Mouse (Mus musculus): ENCODE data around the gene Chuk.

Chuk gene

DNA sequence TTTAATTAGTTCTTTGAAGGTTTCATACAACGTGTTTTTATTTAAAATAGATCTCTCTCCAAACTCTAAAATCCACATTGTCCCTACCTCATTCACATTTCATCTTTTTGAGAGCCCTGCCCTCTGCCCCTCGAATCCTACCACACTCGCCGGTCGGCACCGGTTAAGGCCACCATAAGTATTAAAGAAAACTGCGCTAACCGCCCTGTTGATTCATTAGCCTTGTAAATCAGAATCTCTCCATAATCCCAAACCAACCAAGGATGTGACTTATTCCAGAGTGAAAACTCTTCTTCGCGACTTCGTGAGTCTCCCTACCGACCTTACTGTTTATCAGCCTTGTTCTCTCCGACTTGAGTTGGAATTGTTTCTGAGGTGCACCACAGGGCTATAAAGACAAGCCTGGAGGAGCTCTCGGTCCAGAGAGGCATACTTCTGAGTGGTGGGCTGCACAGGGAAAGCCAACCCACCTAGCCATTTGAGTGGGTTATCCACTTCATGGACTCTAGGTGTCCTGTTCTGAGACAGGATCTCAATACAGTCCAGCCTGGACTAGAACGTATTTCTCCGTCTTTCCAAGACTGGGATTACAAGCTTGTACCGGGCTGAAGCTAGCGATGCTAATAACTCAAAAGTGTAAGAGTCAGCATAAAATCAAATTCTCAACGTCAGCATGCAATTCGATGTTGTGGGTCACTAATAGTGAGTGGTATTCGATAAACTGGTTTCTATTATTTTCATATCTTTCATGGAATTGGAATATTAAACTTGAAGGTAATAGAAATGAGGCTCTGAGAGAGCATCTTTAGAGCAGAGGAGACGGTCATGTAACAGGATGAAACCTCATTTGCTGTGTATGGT lies 611 bp upstream of the Chuk start:
- DNase-seq (ENCODE audit: low spot score) = no peak

DNA sequence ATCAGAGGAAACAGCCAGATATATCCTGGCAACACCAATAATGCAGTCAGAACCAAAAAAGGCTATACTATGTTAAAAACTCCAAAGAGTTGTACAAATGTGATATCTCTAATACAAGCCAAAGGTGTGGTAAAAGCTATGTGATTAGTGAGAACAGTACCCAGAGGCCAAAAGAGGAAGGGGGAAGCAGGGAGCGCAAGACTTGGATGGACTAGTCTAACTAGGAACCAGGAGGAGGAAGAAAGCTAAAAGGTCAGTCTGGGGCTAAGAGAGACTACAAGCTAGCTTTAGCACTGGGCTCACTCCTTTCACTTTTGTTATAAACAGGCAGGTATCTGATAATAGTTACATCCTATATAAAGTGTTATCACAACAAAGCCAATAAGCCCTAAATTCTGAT lies 2.9 kb downstream of the Chuk start:
- no peak for DNase-seq (ENCODE audit: low spot score)

DNA sequence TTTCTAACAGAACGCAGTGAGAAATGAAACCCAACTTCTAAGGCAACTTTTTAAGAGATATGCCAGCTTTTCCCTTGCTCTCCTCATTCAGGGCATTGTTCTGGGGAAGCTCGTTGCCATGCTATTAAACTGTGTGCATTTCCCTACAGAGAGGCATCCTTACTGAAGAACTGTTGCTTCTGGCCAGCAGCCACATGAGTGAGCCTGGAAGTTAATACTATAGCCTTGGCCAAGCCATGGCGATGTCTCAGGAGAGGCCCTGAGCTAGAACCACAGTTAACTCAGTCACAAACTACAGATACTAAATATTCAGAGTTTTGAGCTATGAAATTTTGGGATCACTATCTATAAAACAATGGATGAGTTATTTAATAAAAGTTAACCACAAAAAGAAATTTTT lies 4.3 kb downstream of the Chuk start:
- no peak for DNase-seq (ENCODE audit: low spot score)

DNA sequence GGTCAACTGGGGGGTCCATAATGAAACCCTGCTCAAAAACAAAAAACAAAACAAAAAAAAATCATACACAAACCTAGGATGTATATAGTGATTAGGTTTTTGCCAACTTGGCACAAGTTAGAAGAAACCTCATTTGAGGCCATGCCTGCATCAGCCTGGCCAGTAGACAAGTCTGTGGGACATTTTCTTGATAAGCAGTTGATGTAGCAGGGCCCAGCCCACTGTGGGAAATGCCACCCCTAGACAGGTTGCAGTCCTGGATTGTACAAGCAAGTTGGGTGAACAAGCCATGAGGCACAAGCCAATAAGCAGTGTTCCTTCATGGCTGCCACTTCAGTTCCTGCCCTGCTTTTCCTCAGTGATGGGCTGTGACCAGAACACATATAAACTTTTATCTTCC lies 6.4 kb downstream of the Chuk start:
- no peak for DNase-seq (ENCODE audit: low spot score)

DNA sequence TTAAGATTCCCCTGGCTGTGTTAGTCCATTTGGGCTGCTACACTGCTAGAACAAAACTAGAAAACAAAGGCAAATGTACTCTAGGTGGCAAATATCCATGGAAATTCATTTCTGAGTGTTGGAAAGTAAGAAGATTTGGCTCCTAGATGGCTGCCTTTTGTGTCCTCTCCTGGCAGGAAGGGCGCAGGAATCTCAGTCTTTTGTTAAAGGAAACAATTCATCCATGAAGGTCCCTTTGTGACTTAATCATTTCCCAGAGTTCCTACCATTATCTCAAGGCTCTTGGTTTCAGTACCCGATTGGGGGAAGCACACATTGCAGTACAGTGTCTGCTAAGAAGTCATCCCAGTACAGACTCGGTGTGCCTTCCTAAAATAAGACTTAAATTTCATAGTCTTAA lies 21.0 kb downstream of the Chuk start:
- no peak for DNase-seq (ENCODE audit: low spot score)

DNA sequence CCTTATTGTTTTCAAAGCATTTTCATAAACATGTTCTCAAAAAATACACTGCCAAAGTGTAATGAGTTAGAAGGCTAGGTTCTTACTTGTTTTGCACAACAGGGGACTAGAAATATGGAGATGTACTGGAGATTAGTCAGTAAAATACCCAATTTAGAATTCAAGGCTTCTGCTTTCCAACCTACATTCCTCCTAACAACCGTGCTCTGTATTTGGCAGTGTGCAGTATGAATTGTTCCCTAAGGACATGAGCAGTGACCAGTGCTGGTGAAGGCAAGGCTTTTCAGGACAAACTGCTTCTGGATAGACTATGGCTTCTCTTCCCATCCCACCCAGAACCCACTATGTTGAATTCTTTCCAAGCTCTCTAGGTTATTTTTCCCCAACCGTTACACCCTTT lies 26.4 kb downstream of the Chuk start:
- no peak for DNase-seq (ENCODE audit: low spot score)

DNA sequence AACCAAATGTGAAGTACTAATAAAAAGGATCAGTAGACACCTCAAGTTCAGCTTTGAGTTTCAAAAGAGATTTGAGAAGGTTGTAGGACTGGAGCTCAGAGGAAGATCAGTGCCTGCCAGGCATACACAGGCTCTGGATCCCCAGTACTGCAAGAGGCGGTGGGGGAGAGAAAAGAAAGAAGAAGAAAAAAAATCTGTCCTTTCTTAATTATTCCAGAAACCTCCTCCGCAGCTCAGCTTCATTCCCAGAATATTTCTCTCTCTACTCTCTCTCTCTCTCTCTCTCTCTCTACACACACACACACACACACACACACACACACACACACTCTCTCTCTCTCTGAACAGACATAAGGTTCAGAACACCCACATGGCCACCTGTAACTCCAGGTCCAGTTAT lies 27.3 kb downstream of the Chuk start:
- no peak for DNase-seq (ENCODE audit: low spot score)

DNA sequence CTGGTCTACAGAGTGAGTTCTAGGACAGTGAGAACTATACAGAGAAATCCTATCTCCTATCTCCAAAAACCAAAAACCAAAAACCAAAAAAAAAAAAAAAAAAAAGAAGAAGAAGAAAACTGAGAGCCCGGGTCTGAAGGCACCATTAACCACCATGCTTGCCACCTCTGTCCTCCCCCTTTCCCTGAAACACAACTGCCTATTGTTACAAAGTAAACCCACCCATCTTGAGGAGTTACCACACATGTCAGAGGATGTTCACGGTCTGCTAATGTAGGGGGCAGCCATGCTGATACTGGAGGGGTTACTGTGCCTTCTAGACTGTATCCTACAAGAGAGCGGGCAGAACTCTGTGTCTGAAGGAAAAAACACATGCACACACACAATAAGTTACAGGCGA lies 30.3 kb downstream of the Chuk start:
- DNase-seq (ENCODE audit: low spot score) = no peak

DNA sequence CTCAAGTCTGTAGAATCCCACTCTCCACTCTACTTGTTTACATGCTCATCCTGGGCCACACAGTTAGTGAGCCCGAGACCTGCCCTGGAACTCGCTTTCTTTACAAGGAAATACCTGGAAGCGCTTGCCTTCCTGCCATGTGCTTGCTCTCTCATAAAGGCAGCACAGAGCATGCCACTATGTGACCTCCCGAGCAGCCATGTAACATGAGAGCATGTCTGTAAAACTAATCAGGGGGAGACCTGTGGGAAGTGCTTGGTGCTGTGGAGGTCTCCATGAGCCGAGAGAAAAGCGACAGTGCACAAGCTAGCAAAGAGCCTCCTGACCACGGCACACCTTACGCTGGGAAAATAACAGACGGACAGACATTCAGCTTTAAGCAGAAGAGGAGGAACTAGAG lies 30.8 kb downstream of the Chuk start:
- DNase-seq (ENCODE audit: low spot score) = no peak

DNA sequence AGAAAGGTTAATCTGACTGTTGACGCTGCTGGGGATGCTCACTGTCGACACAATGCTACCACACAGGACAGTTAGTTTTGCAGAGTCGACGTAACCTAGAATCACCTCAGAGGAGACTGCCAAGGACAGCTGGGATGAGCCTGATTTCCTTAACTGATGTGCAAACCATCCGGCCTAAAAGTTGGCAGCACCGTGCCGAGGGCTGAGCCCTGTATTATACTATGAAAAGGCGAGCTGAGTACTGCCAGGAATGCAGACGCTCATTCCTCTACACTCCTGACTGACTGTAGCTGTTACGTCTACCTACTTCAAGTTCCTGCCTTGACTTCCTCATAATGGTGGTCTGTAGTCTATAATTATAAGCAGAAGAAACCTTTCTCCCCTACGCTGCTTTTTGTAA lies 32.3 kb downstream of the Chuk start:
- DNase-seq (ENCODE audit: low spot score) = no peak

DNA sequence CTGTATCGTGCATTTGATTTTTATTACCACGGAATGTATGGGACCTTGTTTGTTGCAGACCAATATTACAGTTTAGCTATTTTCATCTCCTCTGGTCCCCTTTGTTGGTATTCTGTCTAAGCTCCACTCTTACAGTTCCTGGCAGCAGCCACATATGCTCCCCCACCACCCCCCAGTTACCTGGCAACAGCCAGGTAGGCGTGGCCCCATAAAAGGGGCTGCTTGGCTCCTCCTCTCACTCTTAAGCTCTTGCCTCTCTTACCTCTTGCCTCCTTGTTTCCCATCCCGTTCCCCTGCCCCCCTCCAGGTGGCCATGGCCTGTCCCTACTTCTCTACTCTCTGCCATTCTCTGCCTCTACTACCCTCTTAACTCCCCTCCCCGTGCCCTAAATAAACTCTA lies 36.1 kb downstream of the Chuk start:
- no peak for DNase-seq (ENCODE audit: low spot score)

DNA sequence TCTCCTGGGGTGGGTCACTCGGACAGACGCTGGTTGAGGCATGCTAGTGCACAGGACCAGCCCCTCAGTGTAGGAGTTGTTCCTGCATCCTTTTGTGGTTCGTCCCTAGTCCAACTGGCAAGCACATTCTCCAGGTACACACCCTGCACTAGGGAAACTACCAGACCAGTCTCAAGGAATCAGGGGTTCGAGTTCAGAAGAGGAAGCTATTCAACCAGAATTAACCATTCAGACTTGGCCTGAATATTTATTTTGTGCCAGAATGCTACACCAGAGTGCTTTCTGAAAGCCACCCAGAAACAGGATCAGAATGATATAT lies 37.4 kb downstream of the Chuk start:
- DNase-seq (ENCODE audit: low spot score) = no peak

DNA sequence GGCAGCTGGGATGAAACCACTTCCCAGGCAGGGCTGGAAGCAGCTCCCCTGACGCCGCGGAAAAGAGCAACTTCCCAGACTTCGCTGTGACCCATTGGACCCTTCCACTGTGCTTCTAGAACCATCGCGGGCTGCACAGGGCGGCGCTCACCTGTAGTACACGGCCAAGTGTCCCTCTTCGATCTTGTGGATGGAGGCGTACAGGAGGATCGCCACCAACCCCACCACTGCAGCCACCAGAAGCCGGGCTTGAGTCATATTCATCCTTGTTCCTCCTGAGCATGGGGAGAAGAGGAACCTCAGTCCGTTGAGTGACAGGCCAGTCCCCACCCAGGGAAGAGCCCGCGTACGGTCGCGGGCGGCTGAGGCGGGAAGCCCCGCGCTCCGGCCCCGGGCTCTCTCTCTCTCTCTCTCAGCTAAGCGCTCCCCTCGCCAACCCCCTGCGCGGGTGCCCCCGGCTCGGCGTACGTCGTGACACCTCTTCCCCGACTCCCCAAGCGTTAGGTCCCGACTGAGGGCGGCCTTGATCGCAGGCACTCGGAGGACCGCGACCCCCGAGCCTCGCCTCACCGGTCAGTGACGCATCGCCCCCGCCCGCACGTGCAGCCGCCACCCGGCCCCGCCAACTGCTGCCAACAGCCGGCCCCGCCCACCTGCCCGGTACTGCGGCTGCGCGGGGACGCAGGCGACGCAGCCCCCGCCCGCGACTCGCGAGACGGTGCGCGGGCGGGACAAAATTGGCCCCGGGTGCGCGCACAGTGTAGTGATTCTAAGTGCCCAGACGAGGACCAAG lies 38.0 kb downstream of the Chuk start, which contains the start of gene Erlin1:
TSS of gene Erlin1 (minus strand) at position 665 of the 793 bp plus-strand sequence.
- peak; percentile 84 for DNase-seq (ENCODE audit: low spot score)

DNA sequence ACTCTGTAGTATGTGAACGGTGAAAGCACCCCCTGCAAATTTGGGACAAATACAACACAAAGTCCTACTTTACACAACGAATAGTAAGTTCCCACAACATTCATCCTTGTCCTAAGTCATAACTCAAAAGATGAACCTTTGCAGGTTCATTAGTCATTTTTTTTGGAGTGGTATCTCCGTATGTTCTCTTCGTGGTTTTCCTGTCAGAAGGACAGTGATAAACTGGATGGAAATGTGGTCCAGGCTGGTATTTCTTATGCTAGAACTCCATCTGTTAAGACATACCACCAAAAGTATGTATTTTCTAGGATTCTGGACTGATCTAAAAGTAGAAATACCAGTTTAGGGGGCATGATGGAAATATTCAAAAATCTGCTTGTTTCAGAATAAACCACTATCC lies 39.0 kb downstream of the Chuk start:
- DNase-seq (ENCODE audit: low spot score) = no peak

DNA sequence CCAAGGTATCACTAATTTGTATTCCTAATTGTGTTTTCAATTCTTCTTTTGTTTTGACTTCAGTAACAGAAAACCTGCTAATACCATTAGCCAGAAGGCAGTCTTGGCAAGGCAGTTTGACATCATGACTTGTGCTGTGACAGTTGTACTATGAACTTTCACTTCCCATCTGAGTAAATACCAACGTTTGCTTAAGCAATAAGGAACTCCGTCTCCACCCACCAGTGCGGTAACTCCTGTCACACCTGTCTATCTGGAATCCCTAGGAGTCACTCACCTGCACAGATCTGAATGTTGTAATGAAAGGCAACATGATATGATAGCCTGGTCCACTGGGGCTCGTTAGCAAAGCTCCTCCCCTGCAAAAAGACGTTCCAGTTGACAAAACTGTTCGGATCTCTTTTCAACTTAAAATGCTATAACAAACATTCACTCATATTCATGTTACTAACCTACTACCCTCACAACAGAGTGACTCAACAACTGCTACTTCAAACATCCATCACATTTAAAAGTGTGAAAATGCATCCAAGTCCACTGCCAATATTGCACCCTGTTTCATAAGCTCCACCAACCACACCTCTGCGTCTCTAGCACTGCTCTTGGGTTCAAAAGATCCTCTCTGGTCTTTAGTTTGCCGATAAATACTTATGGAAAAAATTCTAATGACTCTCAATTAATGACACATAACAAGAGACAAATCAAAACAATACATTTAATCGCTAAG lies 39.8 kb downstream of the Chuk start:
- DNase-seq (ENCODE audit: low spot score) = no peak

DNA sequence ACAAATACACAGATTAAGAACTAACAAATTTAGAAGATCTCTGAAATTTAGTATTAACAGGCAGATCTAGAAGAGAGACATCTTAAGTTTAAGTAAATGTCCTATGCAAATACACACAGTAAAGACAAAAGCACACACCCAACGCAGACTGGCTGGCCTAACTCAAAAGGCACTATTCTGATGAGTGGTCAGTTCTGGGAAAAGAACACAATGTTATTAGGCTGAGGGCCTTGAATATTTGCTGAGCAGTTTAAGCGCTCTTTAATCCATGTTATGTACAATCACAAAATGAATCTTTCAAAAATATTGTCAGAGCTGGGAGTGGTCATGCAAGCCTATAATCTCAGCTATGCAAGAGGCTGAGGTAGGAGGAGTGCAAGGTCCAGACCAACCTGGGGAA lies 42.5 kb downstream of the Chuk start:
- no peak for DNase-seq (ENCODE audit: low spot score)

DNA sequence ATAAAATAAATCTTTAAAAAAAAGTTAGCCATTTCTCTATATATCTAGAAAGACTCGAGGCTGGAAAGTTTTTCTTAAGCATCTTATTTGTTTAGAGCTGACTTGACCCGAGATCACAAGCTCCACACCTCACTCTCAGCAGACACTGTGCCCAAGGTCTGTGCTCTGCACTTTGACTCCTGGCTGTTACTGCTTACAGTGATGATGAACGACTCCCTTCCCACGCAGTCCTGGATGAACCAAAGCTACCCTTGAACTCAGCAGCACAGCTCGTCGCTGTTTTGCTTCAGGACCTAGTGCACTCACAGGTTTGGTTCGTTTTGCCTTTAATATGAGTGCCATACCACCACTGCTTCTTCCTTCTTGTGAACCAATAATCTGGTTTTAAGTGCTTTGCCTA lies 43.5 kb downstream of the Chuk start:
- DNase-seq (ENCODE audit: low spot score) = no peak

DNA sequence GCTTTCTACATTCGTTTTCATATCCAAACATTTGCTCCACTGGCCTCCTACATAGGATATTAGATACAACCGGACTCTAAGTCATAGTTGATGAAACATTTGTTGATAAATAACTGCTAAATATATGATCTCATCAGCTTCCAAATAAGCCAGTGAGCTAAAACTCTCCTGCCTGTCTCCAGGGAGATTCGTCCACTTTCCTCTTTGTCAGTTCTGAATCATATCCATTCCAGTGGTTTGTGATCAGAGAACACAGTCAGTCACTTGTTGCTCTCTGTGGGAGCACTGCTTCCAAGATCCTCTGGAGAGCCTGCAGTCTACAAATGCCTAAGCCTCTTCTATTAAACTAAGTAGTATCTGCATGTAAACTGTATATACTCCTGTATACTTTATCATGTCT lies 47.1 kb downstream of the Chuk start:
- DNase-seq (ENCODE audit: low spot score) = no peak

DNA sequence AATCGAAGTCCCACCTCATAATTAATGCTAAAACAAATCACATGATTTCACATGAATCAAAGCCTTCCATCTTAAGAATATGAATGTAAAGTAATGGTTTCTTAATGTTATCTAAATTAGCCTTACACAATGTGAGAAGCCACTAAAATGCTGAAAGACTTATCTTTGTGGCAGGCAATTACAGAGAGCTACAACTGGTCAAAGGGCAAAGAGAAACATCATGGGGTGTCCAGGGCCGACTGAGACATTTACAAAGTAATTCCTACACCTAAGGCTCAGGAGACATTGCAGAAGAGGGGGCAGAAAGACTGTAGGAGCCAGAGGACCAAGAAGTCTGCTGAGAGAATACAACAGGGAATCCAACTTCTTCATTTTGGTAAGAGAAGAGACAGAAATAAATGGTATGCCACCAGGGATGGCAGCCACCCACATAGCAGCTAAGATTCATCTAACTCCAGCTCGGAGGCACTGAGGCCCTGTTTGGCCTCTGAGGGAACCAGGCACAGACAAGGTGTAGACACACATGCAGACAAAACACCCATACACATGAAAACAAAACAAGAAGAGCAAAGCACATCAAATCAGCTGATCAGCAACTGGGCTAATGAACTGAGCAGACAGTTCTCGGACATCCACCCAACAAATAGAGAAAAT lies 52.0 kb downstream of the Chuk start:
- no peak for DNase-seq (ENCODE audit: low spot score)

DNA sequence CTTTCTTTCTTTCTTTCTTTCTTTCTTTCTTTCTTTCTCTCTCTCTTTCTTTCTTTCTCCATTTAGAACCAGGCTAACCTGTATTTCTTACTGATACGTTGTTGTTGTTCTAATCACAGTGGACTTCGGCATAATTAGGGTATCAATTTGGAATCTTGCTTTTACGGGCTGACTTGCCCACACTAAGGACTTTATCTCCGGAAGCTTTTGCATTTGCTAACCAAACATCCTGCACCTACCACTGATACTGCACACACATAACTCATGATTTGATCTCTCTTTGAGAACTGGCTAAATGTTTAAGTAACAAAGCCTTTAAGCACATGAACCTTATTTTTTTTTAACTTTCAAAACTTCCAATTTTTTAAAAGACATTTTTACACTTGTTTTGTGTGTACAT lies 56.9 kb downstream of the Chuk start:
- DNase-seq (ENCODE audit: low spot score) = no peak

DNA sequence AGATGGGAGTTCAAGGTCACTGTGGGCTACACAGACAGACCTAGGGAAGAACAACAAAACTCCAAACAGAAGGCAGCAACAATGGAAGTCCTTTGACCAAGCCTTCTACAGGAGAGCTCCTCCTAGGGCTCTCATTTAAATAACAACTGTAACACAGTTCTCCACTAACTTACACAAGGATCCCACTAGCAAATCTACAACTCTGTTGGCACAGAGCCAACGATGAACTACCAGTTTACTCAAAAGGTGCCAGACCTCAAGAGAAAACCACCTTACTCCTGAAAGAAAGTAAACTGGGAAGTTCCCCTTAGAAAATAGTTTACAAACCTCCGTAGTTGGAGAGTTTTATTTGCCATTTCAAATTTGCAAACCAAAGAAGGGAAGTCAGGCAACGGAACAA lies 58.0 kb downstream of the Chuk start:
- DNase-seq (ENCODE audit: low spot score) = no peak

DNA sequence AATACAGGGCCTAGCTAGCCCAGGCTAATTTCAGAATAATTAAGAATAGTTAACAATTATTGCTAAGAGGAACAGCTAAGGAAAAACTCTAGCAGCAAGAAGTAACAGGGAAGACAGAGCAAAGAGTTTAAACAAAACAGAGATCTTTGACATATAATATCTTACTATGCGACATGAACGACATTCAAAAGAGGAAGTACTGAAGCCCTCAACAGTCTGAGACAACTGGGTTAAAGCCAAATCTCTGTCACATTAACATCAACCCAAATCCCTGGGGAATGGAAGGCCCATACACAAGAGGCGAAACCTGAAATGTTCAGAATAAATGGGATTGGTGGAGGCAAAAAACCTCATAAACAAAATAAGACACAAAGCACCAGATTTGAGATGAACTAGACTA lies 61.4 kb downstream of the Chuk start:
- DNase-seq (ENCODE audit: low spot score) = no peak

DNA sequence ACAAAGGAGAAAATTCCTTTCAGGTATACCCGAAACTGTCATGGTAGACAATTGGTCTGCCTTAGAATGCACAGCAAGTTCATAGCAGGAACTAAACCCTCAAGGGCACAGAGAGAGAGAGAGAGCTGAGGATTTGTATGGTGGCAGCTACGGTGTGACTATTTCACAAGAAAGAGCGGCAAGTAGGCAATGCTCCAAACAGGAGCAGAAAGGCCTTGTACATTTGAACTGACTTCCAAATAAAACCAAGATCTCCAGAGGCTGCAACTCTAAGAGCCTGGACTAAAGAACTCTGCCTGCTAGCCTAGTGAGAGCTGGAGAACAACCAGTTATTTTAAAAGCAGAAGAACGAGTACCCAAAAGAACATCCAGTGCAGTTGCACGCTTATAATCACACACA lies 65.2 kb downstream of the Chuk start:
- no peak for DNase-seq (ENCODE audit: low spot score)

Data from ovary, postnatal 10 days (tissue).